Mouse (Mus musculus) MEL (cell line): ENCODE measurements around the gene Cactin.

Experiments
- CHD2 ChIP-seq: IDR thresholded peaks from 2 replicates; pipeline ENCODE4 v1.6.1; 2011; ENCODE audit warnings: low read length, improper control_type of control experiment
- CTCF ChIP-seq, 3 experiments: IDR thresholded peaks in 2 of 3; conservative IDR thresholded peaks in 1 of 3; 2 replicates each; pipeline ENCODE4 v1.5.1; 2011 to 2012; ENCODE audit warnings: low read length in 3 of 3, low read depth in 2 of 3, mild to moderate bottlenecking in 2 of 3, improper control_type of control experiment in 1 of 3, inconsistent platforms in 1 of 3, mixed read lengths in 1 of 3, moderate library complexity in 1 of 3; ENCODE audit not compliant: control insufficient read depth in 1 of 3, insufficient read depth in 1 of 3, poor library complexity in 1 of 3, severe bottlenecking in 1 of 3
- MAFK ChIP-seq: IDR thresholded peaks from 2 replicates; pipeline ENCODE4 v1.6.1; 2011; ENCODE audit warnings: low read depth, mild to moderate bottlenecking, low read length, improper control_type of control experiment, borderline replicate concordance
- MAX ChIP-seq: IDR thresholded peaks from 2 replicates; pipeline ENCODE4 v1.6.1; 2011; ENCODE audit warnings: low read length, improper control_type of control experiment
- MEF2A ChIP-seq: IDR thresholded peaks from 2 replicates; pipeline ENCODE4 v1.6.1; 2014; ENCODE audit warnings: low read depth, mild to moderate bottlenecking, inconsistent platforms, low read length, improper control_type of control experiment; ENCODE audit not compliant: poor library complexity, insufficient replicate concordance, severe bottlenecking; ENCODE audit errors: extremely low read depth
- NELFE ChIP-seq: IDR thresholded peaks from 2 replicates; pipeline ENCODE4 v1.6.1; 2011; ENCODE audit warnings: low read depth, low read length, improper control_type of control experiment
- POLR2A ChIP-seq, 2 experiments: IDR thresholded peaks; 2 replicates each; pipeline ENCODE4 v1.6.1; 2011 to 2012; ENCODE audit warnings: low read length in 2 of 2, mild to moderate bottlenecking in 2 of 2, control low read depth in 1 of 2, improper control_type of control experiment in 1 of 2, low read depth in 1 of 2, moderate library complexity in 1 of 2; ENCODE audit not compliant: control insufficient read depth in 1 of 2, insufficient read depth in 1 of 2, poor library complexity in 1 of 2
- SMC3 ChIP-seq: IDR thresholded peaks from 2 replicates; pipeline ENCODE4 v1.6.1; 2011; ENCODE audit warnings: low read depth, low read length, improper control_type of control experiment

GRCm38 (mm10) chr10:81325176-81325575, 4.3 kb downstream of the Cactin start:
- TF ChIP-seq SMC3 (no peak), POLR2A (IDR thresholded peaks at IDR 0.05; ENCODE audit: control insufficient read depth in 1 of 2, insufficient read depth in 1 of 2, low read depth in 1 of 2, low read length in 2 of 2, poor library complexity in 1 of 2) (no peak), MEF2A (no peak), CHD2 (no peak), MAX (no peak), MAFK (no peak), CTCF (IDR thresholded peaks at IDR 0.05 in 2 of 3, conservative IDR thresholded peaks at IDR 0.05 in 1 of 3; ENCODE audit: control insufficient read depth in 1 of 3, insufficient read depth in 1 of 3, low read depth in 2 of 3, low read length in 3 of 3, poor library complexity in 1 of 3, severe bottlenecking in 1 of 3) (no peak), NELFE (no peak)
